Mouse (Mus musculus) CD4-positive, CD25-positive, alpha-beta regulatory T cell, adult 2 months (primary cell): ENCODE results near the gene Vmn2r103.

ENCODE experiments used
- DNase-seq: peaks from one replicate; pipeline ENCODE4 v3.0.0-alpha.2; 2012; ENCODE audit warnings: low read depth, low spot score

Vmn2r103 gene

GRCm38 (mm10) chr17:19773063-19773462 lies at the start of gene Vmn2r103:
Gene Vmn2r103 (plus strand): TSS chr17:19773363.
- DNase-seq, result no peak

GRCm38 (mm10) chr17:19778994-19779393 lies 5.8 kb downstream of the Vmn2r103 start:
- DNase-seq, result no peak

GRCm38 (mm10) chr17:19789248-19789647 lies 16.1 kb downstream of the Vmn2r103 start:
- DNase-seq, result no peak
